Mouse (Mus musculus) stomach, embryonic 16.5 days (tissue): Measurements from ENCODE around the gene Wnk2. TPM values are rescaled to one million over a fixed set of nuclear protein-coding genes. Genes with fewer than 3 reads are reported as not detected.

ENCODE experiments used
- ATAC-seq: fragments of 200-750 bp; cut with Nextera tagmentation; 2 replicates; pipeline ENCODE4 v1.8.0; 2017; ENCODE audit warnings: moderate number of reproducible peaks, moderate TSS enrichment; ENCODE audit not compliant: insufficient read depth, low FRiP score
- H3K27ac ChIP-seq: fragments of 300-500 bp; sonication (generic); 2 replicates; pipeline ENCODE4 v1.5.1; 2014; ENCODE audit warnings: low read length
- H3K27me3 ChIP-seq: fragments of 300-500 bp; sonication (generic); 2 replicates; pipeline ENCODE4 v1.6.1; 2014; ENCODE audit warnings: low read length, control low read depth, mixed read lengths; ENCODE audit not compliant: control insufficient read depth, insufficient read depth
- H3K36me3 ChIP-seq: fragments of 300-500 bp; sonication (generic); 2 replicates; pipeline ENCODE4 v1.6.1; 2014; ENCODE audit warnings: low read length; ENCODE audit not compliant: control insufficient read depth, insufficient read depth
- H3K4me1 ChIP-seq: fragments of 300-500 bp; sonication (generic); 2 replicates; pipeline ENCODE4 v1.6.1; 2014; ENCODE audit warnings: low read length, control low read depth, mixed read lengths; ENCODE audit not compliant: control insufficient read depth, insufficient read depth
- H3K4me2 ChIP-seq: fragments of 300-500 bp; sonication (generic); 2 replicates; pipeline ENCODE4 v1.6.1; 2014; ENCODE audit warnings: low read depth, low read length, mixed read lengths
- H3K4me3 ChIP-seq: fragments of 300-500 bp; sonication (generic); replicated peaks from 2 replicates; pipeline ENCODE4 v1.5.1; 2014; ENCODE audit warnings: mild to moderate bottlenecking, low read length
- H3K9ac ChIP-seq: fragments of 300-500 bp; sonication (generic); 2 replicates; pipeline ENCODE4 v1.6.1; 2014; ENCODE audit warnings: low read length
- H3K9me3 ChIP-seq: fragments of 300-500 bp; sonication (generic); replicated peaks from 2 replicates; pipeline ENCODE4 v1.6.1; 2016; ENCODE audit warnings: low read length, control low read depth; ENCODE audit not compliant: control insufficient read depth
- WGBS: fragments of 180-500 bp; shearing (Covaris S2); extraction: QIAGEN DNeasy Blood & Tissue Kit; methylation state at CpG from one replicate; pipeline ENCODE4 v1.1.7; 2014; 5-methylcytosine and 5-hydroxymethylcytosine counted together
- polyA plus RNA-seq: library from polyadenylated mRNA; unstranded; fragments of >200 nt; fragmentation: Nextera tagmentation; extraction: Ambion mirVana; gene quantifications from 2 replicates; pipeline ENCODE4 v1.2.1, GENCODE M21; 2015

The Wnk2 gene
- polyA plus RNA-seq, 1 experiment from 2014 or later = 3.4 TPM

- Histone ChIP-seq H3K36me3 (0 out of 2 replicates have a peak, but pooled peaks cover 5% of the 10 kb centered on the region), H3K4me1 (peaks cover 39% of the 10 kb centered on the region), H3K9me3 (no peaks in the 10 kb centered on the region), H3K4me3 (no peak overlapping the region), H3K27me3 (no peaks in the 10 kb centered on the region), H3K27ac (no peak overlapping the region), H3K4me2 (no peak overlapping the region), H3K9ac (peak overlapping the region; percentile 43; the same call in 1 of the 2 replicates)
- 58% methylated on average over 12 of the region's 12 CpGs for WGBS
- no peak for ATAC-seq
Observed at GRCm38 (mm10) chr13:49189970-49190870, 42.4 kb upstream of the Wnk2 start.

- 62% methylated on average over 2 of the region's 2 CpGs for WGBS
- Histone ChIP-seq H3K4me1 (peaks cover 39% of the 10 kb centered on the region), H3K9ac (no peak overlapping the region), H3K4me2 (no peak overlapping the region), H3K36me3 (no peaks in the 10 kb centered on the region), H3K27me3 (no peaks in the 10 kb centered on the region), H3K4me3 (no peak overlapping the region), H3K9me3 (no peaks in the 10 kb centered on the region), H3K27ac (no peak overlapping the region)
- ATAC-seq = no peak
Observed at GRCm38 (mm10) chr13:49188966-49189360, 41.1 kb upstream of the Wnk2 start.

GRCm38 (mm10) chr13:49188219-49188965 lies 40.6 kb upstream of the Wnk2 start:
- Histone ChIP-seq H3K36me3 (no peaks in the 10 kb centered on the region), H3K4me3 (peak overlapping the region; percentile 91), H3K4me1 (peaks cover 42% of the 10 kb centered on the region), H3K27ac (no peak overlapping the region), H3K27me3 (no peaks in the 10 kb centered on the region), H3K9ac (peak overlapping the region; percentile 85), H3K4me2 (peak overlapping the region; percentile 99), H3K9me3 (no peaks in the 10 kb centered on the region)
- no peak for ATAC-seq
- WGBS = 27% methylated on average over 15 of the region's 15 CpGs

GRCm38 (mm10) chr13:49187288-49188218 lies 39.7 kb upstream of the Wnk2 start, which contains the start of gene Ninj1:
Ninj1 (plus strand) TSS chr13:49187485.
- Histone ChIP-seq H3K36me3 (no peaks in the 10 kb centered on the region), H3K4me1 (peaks cover 48% of the 10 kb centered on the region), H3K9me3 (no peaks in the 10 kb centered on the region), H3K4me2 (peak within 1 kb of the TSS; percentile 99), H3K4me3 (peak within 1 kb of the TSS; percentile 91), H3K27ac (peak within 1 kb of the TSS; percentile 83), H3K9ac (peak within 1 kb of the TSS; percentile 85), H3K27me3 (no peaks in the 10 kb centered on the region)
- peak; percentile 95 for ATAC-seq
- under 1% methylated on average over 82 of the region's 87 CpGs for WGBS

- H3K4me2 ChIP-seq = peak overlapping the region; percentile 99
- peak overlapping the region; percentile 85 for H3K9ac ChIP-seq
- ATAC-seq = peak; percentile 54; the same call in 1 of the 2 replicates
- 14% methylated on average over 11 of the region's 11 CpGs for WGBS
- H3K4me3 ChIP-seq = peak overlapping the region; percentile 91
- H3K4me1 ChIP-seq = peaks cover 48% of the 10 kb centered on the region
- no peaks in the 10 kb centered on the region for H3K9me3 ChIP-seq
- peak overlapping the region; percentile 83 for H3K27ac ChIP-seq
- no peaks in the 10 kb centered on the region for H3K27me3 ChIP-seq
- H3K36me3 ChIP-seq = no peaks in the 10 kb centered on the region
Observed at GRCm38 (mm10) chr13:49186798-49187287, 39.0 kb upstream of the Wnk2 start.

GRCm38 (mm10) chr13:49183646-49184045 lies 35.8 kb upstream of the Wnk2 start:
- Histone ChIP-seq H3K27ac (peak overlapping the region; percentile 46), H3K9ac (no peak overlapping the region), H3K4me3 (no peak overlapping the region), H3K36me3 (no peaks in the 10 kb centered on the region), H3K27me3 (no peaks in the 10 kb centered on the region), H3K4me2 (no peak overlapping the region), H3K4me1 (peaks cover 27% of the 10 kb centered on the region), H3K9me3 (no peaks in the 10 kb centered on the region)
- 37% methylated on average over 5 of the region's 5 CpGs for WGBS
- ATAC-seq = no peak

GRCm38 (mm10) chr13:49183161-49183560 lies 35.3 kb upstream of the Wnk2 start:
- Histone ChIP-seq H3K36me3 (no peaks in the 10 kb centered on the region), H3K27me3 (no peaks in the 10 kb centered on the region), H3K9me3 (no peaks in the 10 kb centered on the region), H3K4me3 (no peak overlapping the region), H3K4me1 (peaks cover 22% of the 10 kb centered on the region), H3K9ac (0 out of 2 replicates have a peak overlapping the region, but pooled peaks have one; percentile 28), H3K4me2 (no peak overlapping the region), H3K27ac (peak overlapping the region; percentile 46)
- ATAC-seq = no peak
- WGBS = 41% methylated on average over 5 of the region's 5 CpGs

- WGBS = 90% methylated on average over 3 of the region's 3 CpGs
- Histone ChIP-seq H3K36me3 (no peaks in the 10 kb centered on the region), H3K9me3 (no peaks in the 10 kb centered on the region), H3K4me2 (no peak overlapping the region), H3K9ac (no peak overlapping the region), H3K4me1 (peaks cover 15% of the 10 kb centered on the region), H3K27ac (no peak overlapping the region), H3K27me3 (no peaks in the 10 kb centered on the region), H3K4me3 (no peak overlapping the region)
- ATAC-seq = no peak
Observed at GRCm38 (mm10) chr13:49181411-49181984, 33.7 kb upstream of the Wnk2 start.
